Mouse (Mus musculus) megakaryocyte, embryonic 14.5 days (primary cell): ENCODE measurements around the gene Akap8.

Source experiments
- FLI1 ChIP-seq: IDR thresholded peaks from 2 replicates; pipeline ENCODE4 v1.6.1; 2012; ENCODE audit warnings: low read length, inconsistent platforms, mixed read lengths
- GATA1 ChIP-seq: IDR thresholded peaks from 3 replicates; pipeline ENCODE4 v1.6.1; 2012; ENCODE audit warnings: mixed read lengths, low read length, inconsistent platforms, borderline replicate concordance

- TF ChIP-seq GATA1 (no peak), FLI1 (no peak)
Observed at GRCm38 (mm10) chr17:32269151-32269550, 51.9 kb downstream of the Akap8 start.
